Mouse (Mus musculus) megakaryocyte progenitor cell, adult 5-6 weeks (primary cell): ENCODE measurements around the gene Snd1. TPM values are rescaled to one million over a fixed set of nuclear protein-coding genes. Genes with fewer than 3 reads are reported as not detected.
A peak's percentile ranks its signal among the peaks of the same experiment; 100 is the strongest.

Experiments
- ATAC-seq: replicated peaks from 2 replicates; pipeline ENCODE4 v1.8.0; 2016; ENCODE audit warnings: mild to moderate bottlenecking, moderate TSS enrichment, inconsistent platforms; ENCODE audit not compliant: poor library complexity
- total RNA-seq, 2 experiments: library from RNA; stranded (forward) in 1 of 2; stranded (reverse) in 1 of 2; fragments of 157-497, 149-512 nt in 1 of 2; fragments of 200-1000 nt in 1 of 2; gene quantifications; 2 replicates each; pipeline versions ENCODE4 v1.2.3 to v1.2.4; 2015 to 2017

The Snd1 gene
- total RNA-seq, 2 experiments from 2014 or later, result 85.0 to 177 TPM

- no peak for ATAC-seq
These were observed 456.8 kb downstream of the Snd1 start for GRCm38 (mm10) chr6:28931636-28932327.

- no peak for ATAC-seq
These were observed 457.5 kb downstream of the Snd1 start for GRCm38 (mm10) chr6:28932328-28932937.

DNA sequence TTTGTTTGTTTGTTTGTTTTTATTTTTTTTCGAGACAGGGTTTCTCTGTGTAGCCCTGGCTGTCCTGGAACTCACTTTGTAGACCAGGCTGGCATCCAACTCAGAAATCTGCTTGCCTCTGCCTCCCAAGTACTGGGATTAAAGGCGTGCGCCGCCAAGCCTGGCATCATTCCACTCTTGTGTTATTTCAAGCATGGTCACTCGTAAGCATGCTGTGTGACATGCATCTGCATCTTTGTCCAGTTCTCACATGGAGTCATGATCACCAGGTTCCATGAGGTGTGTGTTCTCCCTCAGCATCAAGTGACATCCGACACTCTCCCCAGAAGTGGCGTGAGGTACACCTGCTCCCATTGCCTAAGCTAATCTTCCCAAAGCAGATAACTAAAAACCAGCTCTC, 460.8 kb downstream of the Snd1 start:
- no peak for ATAC-seq

- ATAC-seq, result no peak
These were observed 472.3 kb downstream of the Snd1 start for GRCm38 (mm10) chr6:28947254-28947653.

DNA sequence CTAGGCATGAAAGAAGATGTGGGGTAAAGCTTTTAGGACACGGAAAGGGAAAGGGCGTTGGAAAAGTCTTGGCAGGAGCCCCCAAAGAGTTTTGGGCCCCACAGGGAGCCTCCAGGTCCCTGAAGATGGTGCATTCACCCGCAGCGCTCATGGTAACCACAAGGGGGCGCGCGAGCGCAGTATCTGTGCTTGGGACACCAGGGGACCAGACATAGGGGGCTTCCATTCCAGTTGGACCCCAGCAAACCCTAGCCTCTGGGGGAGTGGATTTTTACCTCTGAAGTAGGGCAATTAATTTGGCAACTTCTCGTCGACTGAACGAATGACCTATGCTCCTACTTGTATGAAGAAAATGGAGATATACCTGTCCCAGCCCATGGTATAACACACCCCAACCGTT, 474.3 kb downstream of the Snd1 start:
- ATAC-seq, result peak; percentile 87

GRCm38 (mm10) chr6:28955581-28955980, 480.6 kb downstream of the Snd1 start:
- ATAC-seq, result peak; percentile 61

DNA sequence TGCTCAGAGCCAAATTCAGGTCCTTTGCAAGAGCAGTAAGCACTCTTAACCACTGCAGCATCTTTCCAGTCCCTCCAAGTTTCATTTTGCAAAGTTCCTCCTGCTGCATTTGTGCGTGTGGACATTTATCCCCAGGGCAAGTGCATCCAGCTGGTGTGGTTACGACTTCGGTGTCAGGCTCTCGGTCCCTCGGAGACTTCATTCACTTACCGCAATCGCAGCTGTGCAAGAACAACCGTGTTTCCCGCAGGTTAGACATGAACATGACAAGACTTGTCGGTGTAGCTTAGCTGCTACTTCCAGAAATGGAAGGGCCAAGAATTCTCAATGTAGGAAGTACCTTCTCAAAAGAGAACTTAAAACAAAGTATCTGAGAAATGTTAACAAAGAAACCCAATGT, 482.5 kb downstream of the Snd1 start:
- no peak for ATAC-seq

DNA sequence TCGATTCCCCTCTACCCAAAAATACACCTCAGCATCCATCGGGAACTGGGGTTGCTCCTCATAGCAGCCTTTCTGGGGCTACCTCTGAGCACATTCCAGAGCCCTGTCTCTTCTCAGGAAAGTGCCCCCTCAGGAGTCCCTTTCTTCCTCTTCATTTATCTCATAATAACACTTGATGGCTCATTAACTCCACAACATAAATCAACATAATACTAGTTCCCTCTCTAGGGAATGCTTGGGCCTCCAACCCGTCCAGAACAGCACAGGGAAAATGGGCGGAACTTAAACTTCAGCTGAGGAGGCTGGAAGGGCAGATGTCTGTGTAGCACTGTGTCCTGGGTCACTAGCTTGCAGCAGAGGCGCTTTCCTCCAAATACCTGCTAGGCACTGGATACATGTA, 488.2 kb downstream of the Snd1 start:
- no peak for ATAC-seq

DNA sequence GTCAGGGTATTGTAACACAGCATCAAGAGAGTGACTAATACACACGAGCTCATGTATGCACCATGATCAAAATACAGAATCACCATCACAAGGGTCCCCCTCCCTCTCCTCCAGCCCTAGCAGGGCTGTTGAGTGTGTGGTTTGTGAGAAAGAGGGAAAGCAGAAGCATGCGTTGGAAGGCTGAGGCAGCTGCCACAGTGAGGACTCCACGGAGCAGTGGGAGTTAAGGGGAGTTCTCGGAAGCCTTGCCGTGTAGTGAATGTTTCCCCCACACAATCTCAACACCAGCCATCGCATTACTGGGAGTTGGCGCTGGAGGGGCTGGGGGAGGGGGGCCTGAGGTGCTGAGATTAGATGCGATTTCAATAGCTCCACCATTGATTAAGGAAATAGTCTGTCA, 490.3 kb downstream of the Snd1 start:
- ATAC-seq, result no peak

DNA sequence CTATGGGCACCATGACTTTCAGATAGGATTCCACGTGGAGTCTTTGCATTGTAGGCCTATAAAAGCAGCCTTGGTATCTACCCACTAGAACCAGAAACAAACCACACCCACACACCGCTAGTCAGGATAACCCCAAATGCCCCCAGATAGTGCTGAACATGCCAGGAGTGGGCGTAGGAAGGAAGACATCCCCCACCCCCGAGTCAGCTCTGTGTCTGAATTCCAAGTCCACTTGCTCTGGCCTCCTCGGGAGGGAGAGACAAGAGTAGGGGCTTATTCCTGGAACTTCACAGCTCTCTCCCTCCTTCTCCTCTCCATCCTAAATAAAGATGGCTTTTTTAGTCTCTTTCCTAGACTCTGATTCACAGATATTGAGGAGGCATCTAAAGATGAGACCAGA, 494.7 kb downstream of the Snd1 start:
- ATAC-seq, result no peak

- ATAC-seq, result no peak
These were observed 495.8 kb downstream of the Snd1 start for GRCm38 (mm10) chr6:28970711-28971110.

DNA sequence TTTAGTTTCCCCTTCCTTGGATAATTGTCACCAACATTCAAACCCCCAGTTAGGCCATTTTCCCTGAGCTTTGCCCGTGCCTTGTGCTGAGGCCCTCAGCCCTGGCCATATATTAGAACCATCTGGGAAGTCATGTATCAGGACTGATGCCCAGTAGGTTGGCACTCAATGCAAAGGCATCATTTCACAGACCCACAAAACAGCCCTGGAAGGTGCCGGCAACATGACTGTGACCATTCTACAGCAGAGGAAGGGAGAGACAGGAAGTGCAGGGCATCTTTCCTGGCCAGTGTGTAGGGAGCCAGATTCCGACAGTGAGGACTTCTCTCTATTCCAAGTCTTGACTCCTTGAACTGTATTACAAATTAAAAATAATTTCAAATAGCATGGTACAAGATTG, 499.6 kb downstream of the Snd1 start:
- ATAC-seq, result no peak

- no peak for ATAC-seq
These were observed 500.2 kb downstream of the Snd1 start for GRCm38 (mm10) chr6:28975106-28975505.

GRCm38 (mm10) chr6:28978031-28978430, 503.1 kb downstream of the Snd1 start:
- no peak for ATAC-seq

- no peak for ATAC-seq
These were observed 503.9 kb downstream of the Snd1 start for GRCm38 (mm10) chr6:28978881-28979280.

GRCm38 (mm10) chr6:28979586-28979985, 504.6 kb downstream of the Snd1 start:
- ATAC-seq, result no peak

- no peak for ATAC-seq
These were observed 505.3 kb downstream of the Snd1 start for GRCm38 (mm10) chr6:28980219-28980618.

DNA sequence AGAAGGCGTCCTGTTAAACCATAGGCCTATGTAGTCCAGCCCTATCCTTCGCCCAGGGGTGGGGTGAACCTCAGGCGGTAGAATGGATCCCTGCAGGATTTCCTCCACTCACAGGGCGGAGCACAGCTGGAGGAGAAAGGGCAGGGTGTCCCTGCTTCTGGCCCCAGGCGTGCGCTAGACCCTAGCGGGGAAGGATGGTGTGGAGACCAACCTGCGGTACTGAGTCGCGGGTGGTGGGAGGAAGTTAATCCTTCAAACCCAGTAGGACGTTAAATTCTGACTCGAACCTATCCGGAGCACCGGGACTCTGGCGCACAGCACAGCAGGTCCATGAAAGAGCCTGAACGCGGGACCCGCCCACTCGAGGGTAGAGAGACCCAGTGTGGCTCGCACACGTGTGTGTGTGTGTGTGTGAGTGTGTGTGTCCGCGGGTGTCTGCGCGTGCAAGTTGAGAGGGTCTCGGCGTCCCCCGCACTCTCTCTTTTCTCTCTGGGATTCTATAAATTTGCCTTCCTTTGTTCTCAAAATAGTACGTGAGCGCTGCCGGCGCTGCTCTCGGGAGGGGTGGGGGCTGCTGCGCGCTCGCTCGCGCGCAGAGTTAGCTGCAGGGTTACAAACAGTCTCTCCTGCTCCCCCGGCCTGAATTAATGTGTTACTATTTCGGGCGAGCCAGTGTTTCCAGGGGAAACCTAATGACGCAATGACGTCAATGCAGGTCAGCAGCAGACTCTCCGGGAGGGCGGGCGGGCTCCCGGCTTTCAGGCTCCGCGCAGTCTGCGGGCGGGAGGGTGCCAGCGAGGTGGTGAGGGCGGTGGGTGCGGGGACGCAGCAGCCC, 506.0 kb downstream of the Snd1 start:
- no peak for ATAC-seq

GRCm38 (mm10) chr6:28981585-28981948, 506.6 kb downstream of the Snd1 start:
- no peak for ATAC-seq

GRCm38 (mm10) chr6:28981966-28982701, 507.2 kb downstream of the Snd1 start:
- peak; percentile 85 for ATAC-seq

GRCm38 (mm10) chr6:28982817-28983216, 507.9 kb downstream of the Snd1 start:
- ATAC-seq, result no peak
